Mouse (Mus musculus) CD4-positive helper T cell, adult 2 months (primary cell): ENCODE results near the gene Ptprj.

Experiments used
- DNase-seq: peaks from one replicate; pipeline ENCODE4 v3.0.0-alpha.2; 2012; ENCODE audit warnings: low read depth, missing footprints, low spot score

Gene Ptprj

DNA sequence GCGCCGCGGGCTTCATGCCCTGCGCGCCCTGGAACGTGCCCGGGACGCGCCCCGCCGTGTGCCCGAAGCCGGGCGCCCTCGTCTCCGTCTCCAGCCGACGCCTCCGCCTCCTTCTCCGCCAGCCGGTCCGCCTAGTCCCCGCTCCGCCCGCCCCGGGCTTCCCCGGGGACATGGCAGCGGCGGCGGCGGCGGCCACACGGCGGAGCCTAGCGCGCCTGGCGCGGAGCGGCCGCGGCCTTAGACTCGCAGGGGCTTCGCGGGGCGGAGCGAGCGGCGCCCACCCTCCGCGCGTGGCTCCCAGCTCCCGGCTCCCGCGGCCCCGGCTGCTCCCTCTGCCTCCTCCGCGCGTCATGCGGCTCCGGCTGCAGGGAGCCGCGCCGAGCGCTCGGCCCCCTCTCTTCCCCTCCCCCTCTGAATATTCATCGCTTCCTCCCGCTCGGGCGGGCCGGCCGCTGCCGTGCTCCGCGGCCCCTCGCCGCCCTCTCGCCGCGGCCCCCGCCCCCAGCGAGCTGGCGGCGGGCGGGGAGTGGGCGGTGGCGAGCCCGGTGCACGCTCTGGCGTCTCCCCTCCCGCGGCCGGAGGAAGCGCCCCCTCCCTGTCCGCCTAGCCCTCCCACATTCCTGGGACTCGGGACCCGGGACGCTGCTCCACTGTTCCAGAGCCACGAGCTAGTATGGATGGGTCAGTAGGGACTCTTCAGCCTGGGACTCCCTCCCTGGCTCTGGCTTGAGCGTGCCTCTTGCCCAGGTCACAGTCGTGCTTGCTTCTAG is at the start of gene Ptprj:
TSS of gene Ptprj (minus strand) at position 412 of the 770 bp plus-strand sequence.
- DNase-seq = peak; percentile 65

GRCm38 (mm10) chr2:90629552-90629951 is 49.1 kb upstream of the Ptprj start:
- no peak for DNase-seq

DNA sequence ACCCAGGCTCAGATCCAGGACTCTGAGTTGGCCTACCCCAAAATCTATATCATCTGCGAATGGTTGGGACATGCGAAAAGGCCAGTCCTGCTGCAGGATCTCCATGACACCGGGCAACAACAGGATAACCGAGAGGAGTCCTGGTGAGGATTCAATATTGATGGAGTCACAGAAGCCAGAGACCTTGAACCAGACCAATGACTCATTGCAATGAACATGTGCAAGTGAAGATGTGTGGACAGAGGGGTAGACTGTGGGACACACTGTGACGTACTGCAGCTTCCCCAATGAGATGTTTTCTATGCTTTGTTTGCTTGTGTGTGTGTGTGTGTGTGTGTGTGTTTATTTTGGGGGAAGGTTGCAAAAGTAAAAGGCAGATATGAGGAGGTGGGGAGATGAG is 47.8 kb upstream of the Ptprj start:
- DNase-seq = no peak

- DNase-seq = peak; percentile 49
Observed at GRCm38 (mm10) chr2:90624920-90625319, 44.5 kb upstream of the Ptprj start.

- no peak for DNase-seq
Observed at GRCm38 (mm10) chr2:90624339-90624738, 43.9 kb upstream of the Ptprj start.

DNA sequence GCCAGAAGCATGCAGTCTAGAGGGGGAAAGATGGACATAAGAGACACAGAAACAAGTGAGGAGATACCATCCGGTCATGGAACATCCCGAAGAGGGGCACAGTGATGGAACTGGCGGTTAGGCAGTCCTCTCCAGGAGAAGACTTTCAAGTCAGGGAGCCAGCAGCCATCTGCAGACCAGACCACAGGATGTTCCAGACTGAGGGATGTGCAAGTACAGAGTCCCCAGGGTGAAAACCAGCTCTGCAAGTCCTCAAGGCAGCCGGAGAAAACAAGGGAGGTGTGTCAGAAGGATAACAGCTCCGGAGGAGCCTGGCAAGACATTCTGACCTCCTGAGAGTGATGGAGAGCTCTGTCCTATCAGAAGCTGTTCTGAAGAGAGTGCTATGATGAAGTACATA is 40.4 kb upstream of the Ptprj start:
- no peak for DNase-seq

GRCm38 (mm10) chr2:90619648-90620047 is 39.2 kb upstream of the Ptprj start:
- DNase-seq = no peak

DNA sequence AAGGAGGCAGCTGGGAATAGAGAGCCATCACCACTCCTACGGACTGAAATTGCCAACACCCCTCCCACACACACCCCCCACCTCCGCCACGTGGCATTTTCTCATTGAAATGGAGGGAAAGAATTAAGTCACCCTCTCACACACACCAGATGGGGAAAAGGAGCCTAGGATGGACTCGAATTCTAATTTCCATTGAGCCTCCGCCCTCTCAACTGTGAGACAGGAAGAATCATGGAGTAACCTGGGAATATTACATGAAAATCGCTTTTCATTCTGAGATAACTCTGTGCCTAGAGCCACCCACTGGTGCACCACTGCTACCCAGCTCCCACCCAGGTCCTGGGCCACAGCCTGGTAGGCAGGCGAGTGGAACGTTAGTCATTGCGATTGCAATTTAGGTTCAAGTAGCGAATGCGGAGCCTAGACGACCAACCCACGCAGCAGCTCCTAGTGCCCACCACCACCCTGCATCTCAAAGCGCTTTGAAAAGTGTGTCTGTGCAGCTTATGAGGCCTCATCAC is 34.3 kb upstream of the Ptprj start:
- DNase-seq = no peak

- DNase-seq = no peak
Observed at GRCm38 (mm10) chr2:90613591-90613990, 33.1 kb upstream of the Ptprj start.

GRCm38 (mm10) chr2:90613006-90613405 is 32.6 kb upstream of the Ptprj start:
- DNase-seq = no peak

DNA sequence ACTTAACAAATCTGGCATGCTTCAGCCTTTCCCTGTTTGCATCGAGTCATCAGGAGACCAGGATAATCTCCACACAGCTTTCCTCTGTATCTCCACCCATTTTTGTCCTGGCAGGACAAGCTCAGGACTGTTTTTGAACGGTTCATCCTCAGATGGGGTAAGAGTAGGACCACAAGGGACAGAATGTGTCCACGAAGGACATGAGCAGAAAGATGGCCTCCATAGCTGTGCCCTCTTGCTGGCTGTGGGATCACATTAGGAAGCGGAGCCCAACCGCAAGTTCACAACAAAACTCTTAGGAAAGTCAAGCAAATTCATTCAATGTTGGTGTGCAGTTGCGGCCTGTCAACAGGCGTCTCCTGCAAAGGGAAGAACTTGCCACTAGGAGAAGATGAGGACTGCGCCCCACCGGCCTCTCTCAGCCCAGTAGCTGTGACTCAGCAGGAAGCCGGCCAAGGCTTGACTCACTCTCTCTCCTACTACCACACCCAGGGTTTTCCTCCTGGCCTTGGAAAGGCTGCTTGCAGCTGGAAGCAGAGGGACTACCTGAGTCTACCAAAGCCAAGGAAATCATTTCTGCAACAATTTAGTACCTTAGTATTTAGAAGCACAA is 31.6 kb upstream of the Ptprj start:
- DNase-seq = no peak

- no peak for DNase-seq
Observed at GRCm38 (mm10) chr2:90601056-90601455, 20.6 kb upstream of the Ptprj start.

GRCm38 (mm10) chr2:90588141-90588540 is 7.7 kb upstream of the Ptprj start:
- no peak for DNase-seq

- DNase-seq = no peak
Observed at GRCm38 (mm10) chr2:90584506-90584905, 4.1 kb upstream of the Ptprj start.

DNA sequence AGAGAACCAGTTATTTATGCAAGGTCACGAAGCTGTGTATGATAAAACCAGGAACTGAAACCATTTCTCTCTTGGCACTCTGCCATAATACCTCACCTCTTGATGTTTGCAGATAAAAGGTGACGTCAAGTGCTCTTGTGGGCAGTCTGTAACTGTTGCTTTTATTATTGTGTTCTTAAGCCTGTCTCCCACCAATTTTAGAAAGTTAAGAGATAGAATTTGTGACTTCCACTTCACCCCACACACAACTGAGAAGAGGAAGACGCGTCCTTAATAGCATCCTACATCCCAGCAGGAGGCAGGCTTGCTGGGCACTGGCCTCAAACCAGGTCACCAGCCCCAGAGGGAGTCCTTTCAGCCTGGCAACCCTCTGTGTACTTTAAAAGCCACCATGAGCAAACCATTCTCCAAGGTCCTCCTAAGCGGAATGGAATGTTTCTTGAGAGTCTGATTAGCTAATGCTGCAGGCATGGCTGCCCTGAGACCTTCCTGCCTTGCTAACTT is 3.2 kb upstream of the Ptprj start:
- peak; percentile 86 for DNase-seq

DNA sequence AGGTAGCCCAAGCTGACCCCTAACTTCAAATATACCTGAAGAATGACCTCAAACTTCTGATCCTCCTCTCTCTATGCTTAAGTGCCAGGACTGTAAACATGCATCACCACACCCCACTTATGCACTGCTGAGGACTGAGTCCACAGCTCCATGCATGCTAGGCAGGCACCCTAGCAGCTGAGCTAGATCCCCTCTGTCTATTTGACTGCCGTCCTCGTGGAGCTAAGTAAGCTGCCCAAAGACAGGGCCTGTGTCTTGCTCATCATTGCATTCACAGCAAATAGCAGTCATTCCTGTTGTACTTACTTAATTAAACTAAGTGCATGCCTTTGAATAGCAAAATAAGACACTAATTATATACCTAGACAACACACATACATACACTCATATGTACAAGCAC is 2.4 kb upstream of the Ptprj start:
- no peak for DNase-seq

DNA sequence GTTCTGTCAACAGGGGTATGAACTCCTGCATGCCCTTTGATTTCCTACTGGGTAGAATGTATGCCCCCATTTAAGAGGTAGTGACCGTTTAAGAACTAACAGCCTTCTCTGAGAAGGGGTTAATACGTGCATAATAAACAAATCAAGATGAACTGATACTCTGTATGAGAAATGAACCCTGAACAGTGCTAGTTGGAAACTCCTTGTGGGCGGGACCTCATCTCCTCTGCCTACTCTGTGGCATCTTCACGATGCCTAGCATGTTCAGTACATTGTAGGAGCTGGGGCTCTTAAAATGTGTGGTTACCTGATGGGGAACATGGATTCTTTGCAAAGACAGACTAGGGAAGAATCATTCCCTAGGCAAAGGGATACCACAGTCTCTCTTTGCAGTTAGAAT is 1.9 kb upstream of the Ptprj start:
- DNase-seq = peak; percentile 24

DNA sequence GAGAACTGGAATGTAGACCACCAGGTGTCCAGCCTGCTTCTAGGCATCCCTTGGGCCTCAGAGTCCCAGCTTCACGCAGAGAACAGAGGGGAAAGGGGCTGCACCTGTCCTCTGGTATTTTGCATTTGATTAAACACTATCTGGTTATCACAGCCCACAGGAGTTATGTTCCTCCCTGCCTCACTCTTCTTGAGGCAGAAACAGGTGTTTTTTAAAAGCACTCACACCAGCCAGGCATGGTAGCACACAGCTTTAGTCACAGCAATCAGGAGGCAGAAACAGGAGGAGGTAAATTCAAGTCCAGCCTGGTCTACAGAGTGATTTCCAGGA is 1.3 kb upstream of the Ptprj start:
- DNase-seq = no peak

DNA sequence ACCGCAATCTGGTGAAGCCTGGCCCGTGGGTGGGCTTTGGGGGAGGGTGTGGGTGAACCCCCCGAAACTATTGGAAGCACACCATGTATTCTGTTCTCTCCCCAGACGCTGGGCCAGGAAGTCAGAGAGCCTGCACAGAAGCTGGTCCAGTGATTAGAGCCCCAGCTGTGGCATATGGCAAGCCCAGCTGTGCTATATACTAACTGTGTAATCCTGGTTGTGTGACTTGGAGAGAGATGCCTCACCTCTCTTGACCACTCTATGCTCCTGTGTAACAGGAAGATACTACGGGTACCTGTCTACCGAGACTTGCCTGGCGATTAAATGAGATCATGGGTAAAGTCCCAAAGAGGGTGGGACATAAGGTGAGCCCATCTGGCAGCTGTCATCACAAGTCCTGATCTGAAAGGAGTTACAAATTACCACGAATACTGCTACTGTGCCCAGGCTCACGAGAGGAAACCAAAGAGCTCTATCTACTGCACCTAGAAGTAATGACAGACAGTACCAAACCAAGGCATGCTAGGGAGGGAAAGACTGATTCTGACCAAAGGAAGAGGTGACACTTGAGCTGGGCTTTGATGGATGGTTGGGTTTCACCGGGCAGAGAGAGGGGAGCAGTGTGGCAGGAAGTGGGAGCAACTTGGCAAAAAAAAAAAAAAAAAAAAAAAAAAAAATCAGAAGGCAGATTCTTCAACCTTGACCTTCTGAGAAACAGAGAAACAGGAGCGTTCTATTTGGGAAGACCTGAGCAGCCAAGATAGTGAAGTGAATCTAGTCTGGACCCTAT is 754 bp upstream of the Ptprj start:
- peak; percentile 56 for DNase-seq

GRCm38 (mm10) chr2:90579728-90580235 is 665 bp downstream of the Ptprj start:
- DNase-seq = peak; percentile 31

DNA sequence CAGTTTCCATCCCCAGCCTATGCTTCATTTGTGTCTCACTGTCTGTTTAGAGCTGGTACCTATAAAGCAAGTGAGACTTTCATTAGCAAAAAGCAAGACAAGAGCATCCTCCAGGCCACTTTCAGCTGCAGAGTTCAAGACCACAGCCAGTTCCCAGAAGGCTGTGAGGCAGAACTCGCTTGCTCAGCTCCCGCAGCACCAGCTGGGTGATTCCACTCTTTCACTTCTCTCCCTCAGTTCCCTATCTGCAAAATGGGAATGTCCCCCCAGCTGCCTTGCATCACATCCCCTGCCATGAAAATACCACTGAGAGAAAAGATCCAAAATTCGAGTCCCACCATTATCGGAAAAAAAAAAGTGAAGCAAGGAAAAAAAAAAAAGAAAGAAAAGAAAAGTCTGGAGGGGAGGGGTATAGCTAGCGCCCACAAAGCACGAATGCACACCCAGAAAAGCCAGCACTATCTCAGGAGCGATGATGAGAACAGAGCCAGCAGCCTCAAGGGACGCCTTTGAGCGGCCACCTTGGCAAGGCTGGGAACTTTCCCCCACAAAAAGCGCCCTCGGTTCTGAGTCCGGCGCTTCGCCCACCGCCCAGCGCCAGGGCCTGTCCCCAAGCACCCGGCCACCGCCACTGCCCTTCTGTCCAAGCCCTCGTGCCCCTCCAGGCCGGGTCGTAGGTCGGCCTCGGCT is 1.3 kb downstream of the Ptprj start:
- peak; percentile 35 for DNase-seq
